Mouse (Mus musculus) lung, adult 2 months (tissue): ENCODE results near the gene Fbxo7.

Source experiments
- CTCF ChIP-seq: fragments of 200-500 bp; IDR thresholded peaks from 2 replicates; pipeline ENCODE4 v1.5.1; 2011; ENCODE audit warnings: mild to moderate bottlenecking, low read length, control low read depth; ENCODE audit not compliant: insufficient read depth
- POLR2A ChIP-seq: fragments of 200-500 bp; IDR thresholded peaks from 2 replicates; pipeline ENCODE4 v1.6.1; 2011; ENCODE audit warnings: low read depth, mild to moderate bottlenecking, control low read depth, low read length, borderline replicate concordance; ENCODE audit errors: extremely low read depth

GRCm38 (mm10) chr10:86060267-86060666 is 38.5 kb downstream of the Fbxo7 start:
- TF ChIP-seq CTCF (no peak), POLR2A (no peak)
